Mouse (Mus musculus): ENCODE measurements around the gene Il22ra2.
A peak's percentile ranks its signal among the peaks of the same experiment; 100 is the strongest.

Gene Il22ra2

GRCm38 (mm10) chr10:19621408-19622048 lies at the start of gene Il22ra2:
Gene Il22ra2 (plus strand): TSS chr10:19621998.
- peak; percentile 41 for DNase-seq

DNA sequence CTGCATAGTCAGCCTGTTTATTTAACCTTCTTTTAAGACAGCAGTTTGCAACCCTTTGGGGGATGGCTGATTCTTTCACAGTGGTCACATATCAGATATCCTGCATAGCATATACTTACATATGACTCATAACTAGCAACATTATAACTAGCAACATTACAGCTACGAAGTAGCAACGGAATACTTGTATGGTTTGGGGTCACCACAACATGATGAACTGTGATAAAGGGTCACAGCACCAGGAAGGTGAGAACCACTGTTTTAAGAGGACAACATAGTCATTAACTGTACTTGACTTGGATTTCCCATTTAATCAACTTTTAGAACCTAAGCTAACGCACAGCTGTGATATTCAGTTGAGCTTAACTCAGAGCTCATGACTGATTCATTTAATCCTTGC lies 44.2 kb upstream of the Il22ra2 start:
- DNase-seq = no peak

GRCm38 (mm10) chr10:19578001-19578400 lies 43.8 kb upstream of the Il22ra2 start:
- no peak for DNase-seq

- DNase-seq = peak; percentile 59
Measured at GRCm38 (mm10) chr10:19578409-19578986, 43.3 kb upstream of the Il22ra2 start.

DNA sequence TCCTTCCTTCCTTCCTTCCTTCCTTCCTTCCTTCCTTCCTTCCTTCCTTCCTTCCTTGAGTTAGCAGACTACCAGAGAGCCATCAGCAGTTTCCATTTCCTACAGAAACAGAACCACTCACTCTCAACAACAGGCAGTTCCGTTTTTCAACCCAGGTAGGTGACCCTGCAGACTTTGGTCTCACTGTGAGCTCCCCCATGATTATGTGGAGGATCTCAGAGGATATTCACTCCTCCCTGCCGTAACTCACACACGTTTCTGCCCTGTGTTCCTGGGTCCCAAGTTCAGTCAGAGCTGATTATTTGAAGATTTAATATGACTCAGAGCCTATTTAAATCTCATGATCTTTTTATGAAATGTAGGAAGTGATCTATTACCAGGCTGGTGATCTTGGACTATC lies 41.1 kb upstream of the Il22ra2 start:
- DNase-seq = no peak

DNA sequence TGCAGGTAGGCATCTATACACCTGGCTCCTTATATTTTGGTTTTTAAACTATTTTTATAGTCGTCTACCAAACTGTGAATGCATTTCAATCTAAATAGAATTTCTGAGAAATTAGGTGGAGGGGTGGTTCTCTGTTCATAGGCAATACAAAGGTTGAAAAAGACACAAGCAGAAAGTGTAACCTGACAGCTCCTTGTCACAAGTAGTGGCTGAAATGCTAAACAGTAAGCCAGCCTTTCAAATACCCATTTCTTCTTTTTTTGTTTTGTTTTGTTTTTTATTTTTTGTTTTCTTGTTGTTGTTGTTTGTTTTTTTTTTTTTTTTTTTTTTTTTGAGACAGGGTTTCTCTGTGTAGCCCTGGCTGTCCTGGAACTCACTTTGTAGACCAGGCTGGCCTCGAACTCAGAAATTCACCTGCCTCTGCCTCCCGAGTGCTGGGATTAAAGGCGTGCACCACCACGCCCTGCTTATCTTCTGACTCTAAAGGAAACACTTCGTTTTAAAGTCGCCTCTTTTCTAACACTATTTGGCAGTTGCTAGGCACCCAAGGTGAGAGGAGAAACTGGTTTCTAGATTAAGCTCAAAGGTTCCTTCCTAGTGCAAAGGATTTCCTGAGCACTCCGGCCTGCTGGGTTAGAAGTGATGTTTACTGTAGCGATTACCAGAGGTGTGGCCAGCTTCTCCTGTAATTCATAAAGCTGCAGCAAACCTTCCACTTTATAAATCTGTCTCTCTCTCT lies 39.8 kb upstream of the Il22ra2 start:
- no peak for DNase-seq

- DNase-seq = no peak
Measured at GRCm38 (mm10) chr10:19582806-19583430, 38.9 kb upstream of the Il22ra2 start.

DNA sequence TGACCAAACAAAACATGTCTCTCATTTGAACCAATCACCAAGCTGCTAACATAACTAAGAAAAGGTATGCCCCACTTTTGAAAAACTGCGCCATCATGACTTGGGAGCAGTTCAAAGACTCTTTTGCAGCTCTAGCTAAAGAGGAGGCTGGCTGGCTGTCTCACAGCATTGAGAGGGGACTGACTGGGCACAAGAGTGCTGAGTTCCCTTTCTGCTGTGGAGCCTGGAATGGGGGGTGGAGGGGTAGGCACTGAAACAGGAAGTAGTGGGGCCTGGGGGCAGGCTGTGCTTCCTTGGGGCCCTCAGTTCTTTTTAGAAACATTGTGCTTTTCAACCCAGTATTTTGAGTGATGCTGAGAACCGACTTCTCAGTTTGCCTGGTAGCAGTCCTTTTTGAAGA lies 37.7 kb upstream of the Il22ra2 start:
- DNase-seq = peak; percentile 79

- DNase-seq = no peak
Measured at GRCm38 (mm10) chr10:19584846-19585245, 37.0 kb upstream of the Il22ra2 start.

GRCm38 (mm10) chr10:19585860-19586259 lies 35.9 kb upstream of the Il22ra2 start:
- no peak for DNase-seq

DNA sequence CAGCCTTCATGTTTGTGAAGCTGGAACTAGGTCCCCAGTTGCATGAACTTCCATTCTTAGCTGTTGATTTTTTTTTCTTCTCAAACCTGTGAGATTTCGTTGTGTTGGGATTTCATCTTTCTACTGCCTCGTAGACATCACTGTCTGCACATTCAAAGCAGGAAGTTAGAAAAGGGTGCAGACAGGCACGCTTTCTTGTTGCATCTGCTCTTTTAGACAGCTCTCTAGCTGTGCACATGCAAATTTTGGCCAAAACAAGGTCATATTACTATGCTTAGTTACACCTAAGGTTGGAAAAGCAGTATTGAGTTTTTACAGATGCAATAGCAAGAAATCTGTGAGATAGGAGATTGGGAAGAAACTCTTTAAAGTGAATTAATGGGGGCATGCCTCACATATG lies 34.5 kb upstream of the Il22ra2 start:
- no peak for DNase-seq

GRCm38 (mm10) chr10:19589626-19590025 lies 32.2 kb upstream of the Il22ra2 start:
- DNase-seq = no peak

DNA sequence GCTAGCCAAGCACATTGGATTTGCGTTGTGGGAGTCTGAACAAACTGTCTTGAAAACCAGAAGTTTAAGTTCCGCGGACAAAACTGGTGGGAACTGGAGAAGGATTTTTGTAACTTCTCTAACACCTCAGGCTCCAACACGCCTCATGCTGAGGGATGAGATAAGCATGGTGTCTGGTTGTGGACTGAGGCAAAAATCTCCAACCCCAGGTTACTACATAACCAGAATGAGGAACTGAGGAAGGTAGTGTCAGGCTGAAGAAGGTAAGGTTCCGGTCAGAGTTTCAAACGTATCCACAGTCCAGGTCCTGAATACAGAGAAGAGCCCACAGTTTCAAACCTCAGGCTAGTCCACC lies 30.5 kb upstream of the Il22ra2 start:
- DNase-seq = no peak

DNA sequence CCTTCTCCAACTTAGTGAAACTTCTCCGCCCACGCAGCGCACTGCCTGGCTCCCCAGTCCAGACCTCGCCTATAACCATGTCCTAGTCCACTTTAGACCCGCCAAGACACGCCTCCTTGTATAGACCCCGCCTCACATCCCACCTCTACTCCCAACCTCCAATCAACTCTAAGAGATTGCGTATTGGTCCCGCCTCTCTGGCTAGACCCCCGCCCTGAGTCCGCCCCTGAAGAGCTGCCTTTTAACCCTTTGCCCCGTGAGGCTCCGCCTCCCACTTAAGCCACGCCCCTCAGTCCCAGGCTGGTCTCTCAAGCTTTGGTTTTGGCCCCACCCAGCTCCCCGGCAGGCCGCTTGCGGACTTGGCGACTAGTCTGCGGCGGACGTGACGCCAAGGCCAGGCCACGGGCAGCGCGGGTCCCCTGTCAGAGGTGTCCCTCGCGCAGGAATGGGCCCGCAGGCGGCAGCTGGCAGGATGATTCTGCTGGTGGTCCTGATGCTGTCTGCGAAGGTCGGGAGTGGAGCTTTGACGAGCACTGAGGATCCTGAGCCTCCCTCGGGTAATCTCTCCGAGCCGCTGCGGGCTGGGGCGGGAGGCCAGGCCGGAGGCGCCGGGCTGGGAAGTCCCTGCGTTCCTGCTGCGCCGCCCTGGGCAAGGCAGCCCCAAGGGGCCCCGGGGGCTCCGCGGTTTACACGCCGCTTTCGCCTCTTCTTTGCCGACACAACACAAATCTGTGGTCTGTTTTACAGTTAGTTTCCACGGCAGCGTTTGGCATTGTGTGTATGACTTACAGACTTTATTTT lies 30.0 kb upstream of the Il22ra2 start, which contains the start of gene Ifngr1:
Gene Ifngr1, plus strand, starts transcription at position 309 of the 801 bp plus-strand sequence.
- peak; percentile 100 for DNase-seq

DNA sequence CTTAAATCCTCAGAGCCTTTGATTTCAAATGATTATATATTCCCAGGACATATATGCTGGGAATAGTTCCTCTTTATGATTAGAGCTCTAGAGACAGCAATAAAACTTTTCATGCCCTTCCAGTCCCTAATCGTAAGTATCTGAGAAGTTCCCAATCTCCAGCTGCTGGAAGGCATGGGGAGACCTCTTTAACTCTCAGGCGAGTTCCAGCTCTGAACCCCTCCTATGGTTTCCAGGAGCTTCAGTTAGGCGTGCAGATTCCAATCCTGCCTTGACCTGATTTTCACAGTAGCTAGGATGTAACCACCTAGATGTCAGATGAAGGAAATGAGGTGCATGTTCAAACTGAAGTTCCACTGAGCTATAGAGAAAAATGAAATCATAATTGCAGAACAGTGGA lies 29.2 kb upstream of the Il22ra2 start:
- DNase-seq = no peak

DNA sequence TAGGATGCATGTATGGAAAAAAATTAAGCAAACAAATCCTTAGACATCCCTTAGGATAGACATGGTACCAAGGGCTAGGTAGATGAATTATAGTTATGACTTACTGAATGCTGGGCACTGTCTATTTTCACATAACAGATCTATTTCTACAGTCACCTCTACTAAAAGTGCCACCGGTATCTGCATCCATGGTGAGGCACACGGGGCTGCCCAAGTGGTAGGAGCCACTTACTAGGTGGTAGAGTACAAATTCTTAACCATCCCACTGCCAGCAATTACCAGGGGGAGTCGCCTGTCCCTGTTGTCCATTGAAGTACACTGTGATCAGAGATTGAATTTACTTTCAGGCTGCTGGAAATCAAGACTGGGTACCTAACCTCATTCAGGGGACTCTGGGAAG lies 28.5 kb upstream of the Il22ra2 start:
- no peak for DNase-seq

DNA sequence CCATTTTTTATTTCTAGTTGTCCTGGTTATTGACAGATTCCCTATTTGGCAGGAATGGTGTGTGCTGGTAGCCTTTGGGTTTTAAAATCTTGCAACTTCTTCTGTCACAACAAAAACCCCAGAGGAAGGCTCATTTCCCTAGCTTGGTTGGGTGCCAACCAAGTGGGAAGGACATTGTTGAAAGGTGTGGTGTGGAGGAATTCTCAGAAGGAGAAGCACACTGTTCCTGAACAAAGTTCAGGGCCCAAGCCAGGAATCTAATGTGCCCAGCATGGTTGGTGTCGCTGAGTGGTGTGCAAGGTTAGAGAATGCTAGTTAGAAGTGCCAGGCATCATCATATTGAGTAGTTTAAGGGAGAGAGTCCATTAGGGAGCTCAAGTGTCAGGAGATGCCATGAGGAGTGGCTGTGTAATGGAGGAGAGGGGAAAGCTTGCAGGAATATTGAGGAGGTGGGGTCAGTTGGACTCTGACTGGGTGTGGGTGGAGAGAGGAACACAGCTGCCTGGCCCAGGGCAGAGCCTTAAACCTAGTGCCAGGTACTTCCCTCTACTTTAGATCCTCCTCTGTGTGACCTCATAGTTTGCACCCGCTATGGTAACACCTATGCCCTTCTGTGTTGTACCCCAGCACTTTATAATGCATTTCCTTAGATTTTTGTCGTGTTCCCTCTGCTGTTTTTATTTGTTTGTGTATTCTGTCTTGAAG lies 27.4 kb upstream of the Il22ra2 start:
- DNase-seq = peak; percentile 61

DNA sequence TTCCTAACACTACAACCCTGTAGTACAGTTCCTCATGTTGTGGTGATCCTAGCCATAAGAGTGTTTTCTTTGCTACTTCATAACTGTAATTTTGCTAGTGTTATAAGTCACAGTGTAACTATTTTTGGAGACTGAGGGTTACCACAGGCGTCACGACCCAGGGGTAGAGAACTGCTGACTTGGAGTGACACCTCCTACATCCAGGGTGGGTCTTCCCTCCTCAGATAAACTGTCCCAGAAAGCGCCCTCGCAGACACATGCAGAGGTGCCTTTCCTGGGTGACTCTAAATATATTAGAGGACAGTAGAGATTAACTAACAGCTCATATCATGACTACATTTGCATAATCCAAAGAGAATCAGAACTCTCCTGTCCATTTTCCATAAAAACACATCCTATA lies 24.9 kb upstream of the Il22ra2 start:
- no peak for DNase-seq

DNA sequence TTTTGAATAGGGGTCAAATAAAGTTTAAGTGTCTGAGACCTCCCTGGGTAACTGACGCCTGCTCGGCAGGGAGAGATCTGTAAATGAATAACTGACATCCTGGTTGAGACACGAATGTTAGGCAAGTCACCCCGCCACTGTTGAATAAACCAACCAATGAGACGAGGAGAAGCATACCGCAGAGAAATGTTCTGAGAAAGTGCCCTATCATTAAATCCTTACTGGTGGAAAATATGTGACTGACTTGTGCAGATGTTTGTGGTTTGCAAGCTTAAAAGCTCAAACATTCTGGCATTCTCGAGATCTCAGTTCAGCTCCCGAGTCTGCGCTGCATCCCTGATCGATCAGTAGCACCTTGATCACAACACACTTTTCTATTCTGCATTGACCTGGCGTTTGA lies 23.7 kb upstream of the Il22ra2 start:
- DNase-seq = peak; percentile 55

GRCm38 (mm10) chr10:19599331-19600092 lies 22.3 kb upstream of the Il22ra2 start:
- DNase-seq = no peak

- no peak for DNase-seq
Measured at GRCm38 (mm10) chr10:19600093-19600420, 21.7 kb upstream of the Il22ra2 start.

DNA sequence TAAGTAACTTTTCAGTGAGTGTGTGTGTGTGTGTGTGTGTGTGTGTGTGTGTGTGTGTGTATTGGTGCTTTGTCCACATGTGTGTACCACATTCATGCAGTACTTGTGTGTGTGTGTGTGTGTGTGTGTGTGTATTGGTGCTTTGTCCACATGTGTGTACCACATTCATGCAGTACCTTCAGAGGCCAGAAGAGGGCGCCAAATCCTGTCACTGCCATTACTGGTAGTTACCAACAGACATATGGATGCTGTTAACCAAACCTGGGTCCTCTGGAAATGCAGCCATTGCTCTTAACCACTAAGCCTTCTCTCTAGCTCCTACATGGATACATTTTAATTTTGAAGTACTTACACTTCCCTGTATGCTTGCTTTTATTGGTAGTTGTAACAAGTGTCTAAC lies 20.3 kb upstream of the Il22ra2 start:
- peak; percentile 85 for DNase-seq

Data from thymus, postnatal 4 days (tissue).